Mouse (Mus musculus) erythroblast, embryonic 14.5 days (primary cell): ENCODE results near the gene 1110051M20Rik. TPM values are rescaled to one million over a fixed set of nuclear protein-coding genes. Genes with fewer than 3 reads are reported as not detected.

Experiments used
- H3K27me3 ChIP-seq: 2 replicates; pipeline ENCODE4 v1.6.1; 2012; ENCODE audit warnings: inconsistent platforms; ENCODE audit not compliant: control insufficient read depth
- H3K36me3 ChIP-seq: 2 replicates; pipeline ENCODE4 v1.6.1; 2012; ENCODE audit warnings: mild to moderate bottlenecking, inconsistent platforms; ENCODE audit not compliant: control insufficient read depth
- H3K4me1 ChIP-seq: 2 replicates; pipeline ENCODE4 v1.6.1; 2012; ENCODE audit warnings: inconsistent platforms; ENCODE audit not compliant: control insufficient read depth
- H3K4me3 ChIP-seq: replicated peaks from 2 replicates; pipeline ENCODE3; 2012; ENCODE audit warnings: moderate library complexity, mild to moderate bottlenecking, inconsistent platforms
- H3K9me3 ChIP-seq: 2 replicates; pipeline ENCODE4 v1.6.1; 2012; ENCODE audit warnings: low read length, inconsistent platforms, mixed read lengths; ENCODE audit not compliant: control insufficient read depth
- GATA1 ChIP-seq: IDR thresholded peaks from 2 replicates; pipeline ENCODE4 v1.6.1; 2012; ENCODE audit warnings: low read length, inconsistent platforms, mixed read lengths
- TAL1 ChIP-seq: IDR thresholded peaks from 3 replicates; pipeline ENCODE4 v1.6.1; 2012; ENCODE audit warnings: low read length, inconsistent platforms, mixed read lengths
- polyA plus RNA-seq: library from polyadenylated mRNA; stranded (reverse); fragments of >175 nt; gene quantifications from 2 replicates; pipeline ENCODE4 v1.2.3, GENCODE M21; 2012

The 1110051M20Rik gene
- polyA plus RNA-seq, 1 experiment = 0.09 TPM

- H3K4me3 ChIP-seq = no peak overlapping the region
- no peaks in the 10 kb centered on the region for H3K27me3 ChIP-seq
- no peaks in the 10 kb centered on the region for H3K9me3 ChIP-seq
- TF ChIP-seq GATA1 (no peak), TAL1 (no peak)
- no peaks in the 10 kb centered on the region for H3K4me1 ChIP-seq
- H3K36me3 ChIP-seq = no peaks in the 10 kb centered on the region
Measured at GRCm38 (mm10) chr2:91437116-91437815, 7.2 kb downstream of the 1110051M20Rik start.

DNA sequence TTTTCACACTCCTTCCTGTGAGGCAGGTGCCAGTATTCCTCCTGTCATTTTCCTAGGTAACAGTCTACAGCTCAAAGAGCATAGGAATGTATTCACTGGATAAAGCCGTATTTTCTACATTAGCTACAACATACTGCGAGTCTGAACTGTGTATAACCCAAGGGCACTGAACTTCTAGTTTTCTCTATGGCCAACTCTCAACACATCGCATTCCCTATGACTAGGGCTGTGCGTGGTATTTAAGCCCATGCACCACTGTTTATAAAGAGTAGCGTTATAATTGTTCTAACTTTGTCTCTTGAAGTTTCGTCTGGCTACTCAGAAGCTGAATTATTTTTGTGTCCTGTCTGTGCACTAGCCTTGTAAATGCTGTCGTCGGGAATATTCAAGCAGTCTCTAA is 7.8 kb downstream of the 1110051M20Rik start:
- no peaks in the 10 kb centered on the region for H3K36me3 ChIP-seq
- H3K27me3 ChIP-seq = no peaks in the 10 kb centered on the region
- TF ChIP-seq TAL1 = no peak
- no peak for TF ChIP-seq GATA1
- no peaks in the 10 kb centered on the region for H3K4me1 ChIP-seq
- no peak overlapping the region for H3K4me3 ChIP-seq
- H3K9me3 ChIP-seq = no peaks in the 10 kb centered on the region

GRCm38 (mm10) chr2:91430600-91430919 is 13.9 kb downstream of the 1110051M20Rik start:
- Histone ChIP-seq H3K27me3 (no peaks in the 10 kb centered on the region), H3K9me3 (no peaks in the 10 kb centered on the region), H3K4me1 (no peaks in the 10 kb centered on the region), H3K36me3 (no peaks in the 10 kb centered on the region), H3K4me3 (no peak overlapping the region)
- TF ChIP-seq GATA1 = no peak
- no peak for TF ChIP-seq TAL1

DNA sequence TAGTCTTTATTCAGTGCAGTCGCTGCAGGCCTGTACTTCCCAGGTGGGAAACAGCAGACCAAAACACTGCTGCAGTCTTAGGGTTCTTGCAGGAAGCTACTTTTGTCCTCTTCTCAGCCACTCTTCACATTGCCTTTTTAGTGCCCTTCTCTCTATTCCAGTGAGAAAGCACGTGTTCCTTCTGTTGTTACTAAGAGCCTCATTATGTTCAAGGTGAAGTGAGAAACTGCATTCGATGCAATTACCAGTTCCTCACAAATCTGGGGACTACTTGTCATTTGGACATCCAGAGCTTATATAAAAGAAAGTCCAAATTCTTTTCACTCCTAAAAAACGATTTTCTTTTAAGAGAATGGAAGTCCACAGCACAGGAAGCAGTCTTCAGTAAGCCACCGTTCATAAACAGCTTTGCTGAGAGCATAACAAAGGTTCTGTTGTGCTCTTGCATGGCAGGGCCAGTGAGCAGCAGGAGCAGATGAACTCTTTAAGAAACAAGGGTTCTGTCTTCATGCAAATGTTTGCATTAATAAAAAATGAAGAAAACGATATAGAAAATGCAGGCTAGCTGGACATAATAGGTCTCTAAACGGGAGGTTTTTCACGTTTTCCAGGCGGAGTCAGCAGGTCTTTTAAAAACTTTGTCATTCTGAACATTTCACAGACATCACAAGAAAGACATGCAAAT is 14.4 kb downstream of the 1110051M20Rik start:
- no peaks in the 10 kb centered on the region for H3K4me1 ChIP-seq
- no peaks in the 10 kb centered on the region for H3K27me3 ChIP-seq
- H3K9me3 ChIP-seq = no peaks in the 10 kb centered on the region
- no peaks in the 10 kb centered on the region for H3K36me3 ChIP-seq
- H3K4me3 ChIP-seq = no peak overlapping the region
- TF ChIP-seq TAL1 (no peak), GATA1 (no peak)

DNA sequence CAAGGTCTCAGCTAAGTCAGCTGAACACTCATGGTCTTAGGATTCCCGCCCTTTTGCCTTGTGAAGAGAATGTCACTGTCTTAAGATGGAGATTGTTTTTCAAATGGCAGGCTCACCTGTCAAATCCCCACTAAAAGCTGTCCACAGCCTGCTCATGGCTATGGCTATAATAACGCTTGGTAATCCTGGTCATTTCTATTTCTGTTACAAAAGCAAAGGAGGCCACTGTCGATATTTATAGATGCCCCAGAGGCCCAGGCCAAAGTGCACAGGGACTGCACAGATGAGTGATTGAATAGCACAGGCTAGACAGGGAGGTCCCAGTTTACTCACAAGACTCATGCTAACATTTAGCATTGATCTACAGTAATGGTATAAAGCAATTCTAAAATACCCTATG is 15.4 kb downstream of the 1110051M20Rik start:
- no peaks in the 10 kb centered on the region for H3K4me1 ChIP-seq
- H3K27me3 ChIP-seq = no peaks in the 10 kb centered on the region
- no peaks in the 10 kb centered on the region for H3K9me3 ChIP-seq
- TF ChIP-seq GATA1 = no peak
- no peak for TF ChIP-seq TAL1
- H3K4me3 ChIP-seq = no peak overlapping the region
- no peaks in the 10 kb centered on the region for H3K36me3 ChIP-seq

- TF ChIP-seq TAL1 = no peak
Measured at GRCm38 (mm10) chr2:91426321-91426720, 18.2 kb downstream of the 1110051M20Rik start.

GRCm38 (mm10) chr2:91424061-91424720 is 20.3 kb downstream of the 1110051M20Rik start:
- H3K4me3 ChIP-seq = no peak overlapping the region
- TF ChIP-seq TAL1 = no peak
- no peaks in the 10 kb centered on the region for H3K27me3 ChIP-seq
- no peaks in the 10 kb centered on the region for H3K9me3 ChIP-seq
- H3K4me1 ChIP-seq = no peaks in the 10 kb centered on the region
- H3K36me3 ChIP-seq = no peaks in the 10 kb centered on the region

More at GRCm38 (mm10) chr2:91426321-91426720, 18.2 kb downstream of the 1110051M20Rik start:
- H3K9me3 ChIP-seq = no peaks in the 10 kb centered on the region
- H3K4me3 ChIP-seq = no peak overlapping the region
- no peaks in the 10 kb centered on the region for H3K27me3 ChIP-seq
- no peaks in the 10 kb centered on the region for H3K36me3 ChIP-seq
- H3K4me1 ChIP-seq = no peaks in the 10 kb centered on the region

DNA sequence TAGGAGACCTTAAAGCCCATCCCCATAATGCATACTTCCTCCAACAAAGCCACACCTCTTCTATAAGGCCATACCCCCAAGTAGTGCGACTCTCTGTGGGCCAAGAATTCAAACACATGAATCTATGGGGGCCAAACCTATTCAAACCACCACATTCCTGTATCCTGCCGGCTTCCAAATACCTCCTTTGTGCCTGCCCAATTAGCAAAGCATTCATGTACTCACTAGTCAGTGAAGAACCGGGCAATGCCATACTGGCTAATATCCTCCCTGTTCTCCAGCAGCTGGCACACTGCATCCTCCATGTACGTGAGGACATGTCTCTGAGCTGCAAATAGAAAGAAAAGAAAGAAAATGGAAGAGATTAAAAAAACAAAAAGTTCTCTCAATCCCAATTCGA is 22.9 kb downstream of the 1110051M20Rik start:
- Histone ChIP-seq H3K4me1 (no peaks in the 10 kb centered on the region), H3K9me3 (no peaks in the 10 kb centered on the region), H3K4me3 (no peak overlapping the region), H3K27me3 (no peaks in the 10 kb centered on the region), H3K36me3 (no peaks in the 10 kb centered on the region)
- TF ChIP-seq GATA1 (no peak), TAL1 (no peak)

DNA sequence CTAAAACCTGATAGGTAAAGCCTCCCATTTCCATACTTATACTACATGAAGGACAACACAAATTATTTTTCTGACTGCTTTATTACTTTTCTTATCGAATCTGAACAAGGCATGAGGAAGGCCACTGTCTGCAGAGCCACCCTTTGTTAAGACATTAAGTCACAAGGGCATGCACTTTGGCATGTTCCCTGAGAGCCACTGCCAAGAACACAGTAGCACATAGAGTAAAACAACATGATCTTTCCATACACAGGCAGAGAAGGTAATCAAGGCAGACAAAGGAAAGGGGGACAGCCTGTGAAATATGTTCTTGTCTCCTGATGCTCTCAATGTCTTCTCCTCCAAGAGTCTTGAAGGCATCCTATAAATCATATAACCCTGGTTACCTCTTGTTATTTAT is 30.7 kb downstream of the 1110051M20Rik start:
- no peaks in the 10 kb centered on the region for H3K4me1 ChIP-seq
- H3K36me3 ChIP-seq = no peaks in the 10 kb centered on the region
- H3K4me3 ChIP-seq = no peak overlapping the region
- H3K9me3 ChIP-seq = no peaks in the 10 kb centered on the region
- TF ChIP-seq GATA1 (no peak), TAL1 (no peak)
- no peaks in the 10 kb centered on the region for H3K27me3 ChIP-seq
